Mouse (Mus musculus) adipose tissue, adult 10 weeks (tissue): ENCODE results near the gene Sox8. TPM values are rescaled to one million over a fixed set of nuclear protein-coding genes. Genes with fewer than 3 reads are reported as not detected.

Experiments
- polyA plus RNA-seq: library from polyadenylated mRNA; stranded (reverse); fragments of 350-450 nt; fragmentation: Illumina TruSeq; extraction: RNeasy Lipid Tissue Mini Kit (QIAGEN cat#74804); gene quantifications from one replicate; pipeline ENCODE4 v1.2.3, GENCODE M21; 2014; ENCODE audit warnings: low read depth, low replicate concordance

Sox8 gene
- 0.60 TPM for polyA plus RNA-seq

GRCm38 (mm10) chr17:25570648-25571452, at the start of gene Sox8:
Sox8 (minus strand) TSS chr17:25570686.

DNA sequence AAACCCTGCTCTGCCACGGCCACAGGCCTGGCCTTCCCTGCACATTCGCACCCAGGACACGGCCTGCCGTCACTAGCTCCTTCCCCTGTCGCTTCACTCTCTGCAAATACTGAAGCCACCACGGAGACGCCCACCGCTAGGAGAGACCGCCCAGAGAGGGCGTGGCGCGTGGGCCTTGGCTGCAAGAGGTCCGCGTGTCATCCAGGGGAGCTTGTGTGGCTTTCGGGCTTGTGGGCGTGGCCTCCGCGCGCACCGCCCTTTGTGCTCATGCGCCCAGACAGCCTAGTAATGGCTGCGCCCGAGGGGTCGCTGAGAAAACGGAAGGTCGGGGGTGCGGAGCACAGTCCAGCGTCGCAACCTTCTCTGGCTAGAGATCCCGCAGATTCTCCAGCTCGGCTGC, 8.4 kb upstream of the Sox8 start, which contains the start of gene Lmf1:
Lmf1 (plus strand) TSS at position 166 of the 400 bp plus-strand sequence.

Other genes with a start within 250 kb of the Sox8 start
- 0.97 TPM for gene Tpsab1, start 225.1 kb downstream of the Sox8 start, polyA plus RNA-seq
- gene Tpsb2, start 204.4 kb downstream of the Sox8 start, polyA plus RNA-seq: 9.6 TPM
- gene Tpsg1, start 201.4 kb downstream of the Sox8 start, polyA plus RNA-seq: not detected
- 15.1 TPM for gene Cacna1h, start 136.9 kb downstream of the Sox8 start, polyA plus RNA-seq
- 5.9 TPM for gene Tekt4, start 116.1 kb downstream of the Sox8 start, polyA plus RNA-seq
- gene Sstr5, start 73.4 kb downstream of the Sox8 start, polyA plus RNA-seq: not detected
- 20.8 TPM for gene Lmf1, start 8.4 kb upstream of the Sox8 start, polyA plus RNA-seq
- gene Gng13, start 146.5 kb upstream of the Sox8 start, polyA plus RNA-seq: not detected
- gene Chtf18, start 156.7 kb upstream of the Sox8 start, polyA plus RNA-seq: 1.7 TPM
- gene Rpusd1, start 157.0 kb upstream of the Sox8 start, polyA plus RNA-seq: 10.7 TPM
- gene Mslnl, start 165.4 kb upstream of the Sox8 start, polyA plus RNA-seq: 0.11 TPM
- 26.3 TPM for gene Msln, start 183.7 kb upstream of the Sox8 start, polyA plus RNA-seq
- 17.1 TPM for gene Narfl, start 203.1 kb upstream of the Sox8 start, polyA plus RNA-seq
- gene Haghl, start 215.0 kb upstream of the Sox8 start, polyA plus RNA-seq: 27.9 TPM
- gene Ccdc78, start 215.9 kb upstream of the Sox8 start, polyA plus RNA-seq: 0.32 TPM
- 85.6 TPM for gene Fam173a, start 222.2 kb upstream of the Sox8 start, polyA plus RNA-seq
- not detected for gene AC134908.4, start 225.0 kb upstream of the Sox8 start, polyA plus RNA-seq
- 10.5 TPM for gene Metrn, start 226.4 kb upstream of the Sox8 start, polyA plus RNA-seq
- 0.35 TPM for gene Fbxl16, start 238.4 kb upstream of the Sox8 start, polyA plus RNA-seq